In genomic region chr3:26270894-26271795, GRCm38 (mm10) we compare ENCODE assay signal across 13 mouse cellular contexts.
A peak's percentile ranks its signal among the peaks of the same experiment; 100 is the strongest.
DNase-seq lines count a peak whose midpoint lies in the region; ATAC-seq and TF ChIP-seq lines count a peak whose summit lies in the region.
"Had no signal": no experiment of that assay in that cellular context is flagged by ENCODE, and none has a peak within 500 bp of the region (broad histone marks: within the 10 kb centered on the region; RNA-seq: fewer than 3 reads in every experiment).

No protein-coding gene starts in this region.

- peak; percentile 81 for ATAC-seq in frontal cortex, adult (ENCODE audit: low TSS enrichment)
- peak; percentile 53; the same call in 1 of the 2 replicates for ATAC-seq in midbrain, embryonic 13.5 days
- no peak for ATAC-seq in activated CD4-positive, CD25-positive, alpha-beta regulatory T cell, adult 4 months
- ATAC-seq: lung, postnatal 0 days had no signal

- no peak overlapping the region for H3K9ac ChIP-seq in midbrain, embryonic 13.5 days (replicated peaks)

- H3K4me2 ChIP-seq in midbrain, embryonic 13.5 days (replicated peaks), result no peak overlapping the region

- H3K27me3 ChIP-seq in midbrain, embryonic 13.5 days, result no peaks in the 10 kb centered on the region

- no peak overlapping the region for H3K27ac ChIP-seq in midbrain, embryonic 13.5 days
- no peak overlapping the region for H3K27ac ChIP-seq in left cerebral cortex, adult 2 months

- no peak for TF ChIP-seq CTCF in left cerebral cortex, adult 2 months (IDR thresholded peaks at IDR 0.05)

- no peak for DNase-seq in frontal cortex, postnatal 36 days (ENCODE audit: low spot score in 2 of 2)
- DNase-seq in R1 (ENCODE audit: low read depth, low spot score), result peak; percentile 2
- peak; percentile 40 for DNase-seq in embryo, embryonic 10.5 days (ENCODE audit: low spot score)
- DNase-seq in left cerebral cortex, adult 2 months (ENCODE audit: extremely low spot score in 1 of 2, low spot score in 2 of 2), result no peak
- DNase-seq: cerebellum, postnatal 36 days; heart, adult 18-20 months; kidney, adult 9 months; thymus, adult 18-20 months had no signal

- no peak overlapping the region for H3K4me3 ChIP-seq in midbrain, embryonic 13.5 days (replicated peaks)
- H3K4me3 ChIP-seq in left cerebral cortex, adult 2 months, result no peak overlapping the region

- peaks cover 9% of the 10 kb centered on the region for H3K4me1 ChIP-seq in midbrain, embryonic 13.5 days (replicated peaks)

- intact Hi-C loops in left cerebral cortex, adult 2 months (cut with DNase I), result no loop called here

- H3K36me3 ChIP-seq in midbrain, embryonic 13.5 days, result no peaks in the 10 kb centered on the region
- H3K36me3 ChIP-seq: G1E had no signal

- 15% methylated on average over 4 of the region's 4 CpGs for WGBS in midbrain, embryonic 13.5 days

- no peaks in the 10 kb centered on the region for H3K9me3 ChIP-seq in midbrain, embryonic 13.5 days
- H3K9me3 ChIP-seq: G1E had no signal

Comparison
In these comparisons a context has a peak if more than half of its experiments do, and no peak if none do; other contexts are left out.
1. DNase-seq: peak in R1 (single experiment) and embryo, embryonic 10.5 days (single experiment); none in frontal cortex, postnatal 36 days (0 of 2) and left cerebral cortex, adult 2 months (0 of 2).